Mouse (Mus musculus): Measurements from ENCODE around the gene Hemgn. TPM values are rescaled to one million over a fixed set of nuclear protein-coding genes. Genes with fewer than 3 reads are reported as not detected.

The Hemgn gene
- polyA plus RNA-seq, 1 experiment from 2014 or later, result 0.73 TPM

Other genes starting within 250 kb of the Hemgn start
- gene Xpa, start 217.2 kb downstream of the Hemgn start, polyA plus RNA-seq (2014; fragmentation: Nextera tagmentation; extraction: Ambion mirVana), result 23.8 and 24.3 TPM in 2 replicates
- not detected in 2 replicates for gene Foxe1, start 69.9 kb downstream of the Hemgn start, polyA plus RNA-seq (2014; fragmentation: Nextera tagmentation; extraction: Ambion mirVana)
- 10.8 and 13.2 TPM in 2 replicates for gene Trmo, start 24.1 kb downstream of the Hemgn start, polyA plus RNA-seq (2014; fragmentation: Nextera tagmentation; extraction: Ambion mirVana)
- gene Anp32b, start 37.4 kb upstream of the Hemgn start, polyA plus RNA-seq (2014; fragmentation: Nextera tagmentation; extraction: Ambion mirVana), result 378 and 408 TPM in 2 replicates
- gene Nans, start 75.7 kb upstream of the Hemgn start, polyA plus RNA-seq (2014; fragmentation: Nextera tagmentation; extraction: Ambion mirVana), result 64.0 and 65.8 TPM in 2 replicates
- 1.4 and 1.8 TPM in 2 replicates for gene Trim14, start 122.6 kb upstream of the Hemgn start, polyA plus RNA-seq (2014; fragmentation: Nextera tagmentation; extraction: Ambion mirVana)
- 3.2 and 6.8 TPM in 2 replicates for gene Coro2a, start 188.7 kb upstream of the Hemgn start, polyA plus RNA-seq (2014; fragmentation: Nextera tagmentation; extraction: Ambion mirVana)
- 2.1 and 2.6 TPM in 2 replicates for gene Tbc1d2, start 236.7 kb upstream of the Hemgn start, polyA plus RNA-seq (2014; fragmentation: Nextera tagmentation; extraction: Ambion mirVana)

Measured in kidney, embryonic 14.5 days (tissue).